Mouse (Mus musculus) embryonic facial prominence, embryonic 15.5 days (tissue): ENCODE data around the gene Stxbp5l. TPM values are rescaled to one million over a fixed set of nuclear protein-coding genes. Genes with fewer than 3 reads are reported as not detected.

ENCODE experiments used
- ATAC-seq: fragments of 200-750 bp; cut with Nextera tagmentation; 2 replicates; pipeline ENCODE4 v1.8.0; 2017; ENCODE audit warnings: low read depth, moderate TSS enrichment; ENCODE audit not compliant: insufficient number of reproducible peaks, low FRiP score, low TSS enrichment
- H3K27ac ChIP-seq: fragments of 300-500 bp; sonication (generic); replicated peaks from 2 replicates; pipeline ENCODE4 v1.5.1; 2015; ENCODE audit warnings: mild to moderate bottlenecking, inconsistent platforms
- H3K27me3 ChIP-seq: fragments of 300-500 bp; sonication (generic); 2 replicates; pipeline ENCODE4 v1.6.1; 2015; ENCODE audit warnings: inconsistent platforms
- H3K36me3 ChIP-seq: fragments of 300-500 bp; sonication (generic); 2 replicates; pipeline ENCODE4 v1.6.1; 2015; ENCODE audit warnings: mild to moderate bottlenecking, inconsistent platforms
- H3K4me1 ChIP-seq: fragments of 300-500 bp; sonication (generic); 2 replicates; pipeline ENCODE4 v1.6.1; 2015; ENCODE audit warnings: inconsistent platforms
- H3K4me2 ChIP-seq: fragments of 300-500 bp; sonication (generic); replicated peaks from 2 replicates; pipeline ENCODE4 v1.6.1; 2015; ENCODE audit warnings: mild to moderate bottlenecking, inconsistent platforms
- H3K4me3 ChIP-seq: fragments of 300-500 bp; sonication (generic); replicated peaks from 2 replicates; pipeline ENCODE4 v1.5.1; 2015; ENCODE audit warnings: mild to moderate bottlenecking, inconsistent platforms
- H3K9ac ChIP-seq: fragments of 300-500 bp; sonication (generic); 2 replicates; pipeline ENCODE4 v1.6.1; 2015; ENCODE audit warnings: inconsistent platforms
- H3K9me3 ChIP-seq: fragments of 300-500 bp; sonication (generic); replicated peaks from 2 replicates; pipeline ENCODE4 v1.6.1; 2016; ENCODE audit warnings: inconsistent platforms
- WGBS: fragments of 180-500 bp; shearing (Covaris S2); methylation state at CpG from one replicate; pipeline ENCODE4 v1.1.7; 2015; 5-methylcytosine and 5-hydroxymethylcytosine counted together
- polyA plus RNA-seq: library from polyadenylated mRNA; unstranded; fragments of >200 nt; fragmentation: Nextera tagmentation; extraction: Ambion mirVana; gene quantifications from 2 replicates; pipeline ENCODE4 v1.2.1, GENCODE M21; 2015

Stxbp5l gene
- 0.94 and 1.1 TPM in 2 replicates for polyA plus RNA-seq

DNA sequence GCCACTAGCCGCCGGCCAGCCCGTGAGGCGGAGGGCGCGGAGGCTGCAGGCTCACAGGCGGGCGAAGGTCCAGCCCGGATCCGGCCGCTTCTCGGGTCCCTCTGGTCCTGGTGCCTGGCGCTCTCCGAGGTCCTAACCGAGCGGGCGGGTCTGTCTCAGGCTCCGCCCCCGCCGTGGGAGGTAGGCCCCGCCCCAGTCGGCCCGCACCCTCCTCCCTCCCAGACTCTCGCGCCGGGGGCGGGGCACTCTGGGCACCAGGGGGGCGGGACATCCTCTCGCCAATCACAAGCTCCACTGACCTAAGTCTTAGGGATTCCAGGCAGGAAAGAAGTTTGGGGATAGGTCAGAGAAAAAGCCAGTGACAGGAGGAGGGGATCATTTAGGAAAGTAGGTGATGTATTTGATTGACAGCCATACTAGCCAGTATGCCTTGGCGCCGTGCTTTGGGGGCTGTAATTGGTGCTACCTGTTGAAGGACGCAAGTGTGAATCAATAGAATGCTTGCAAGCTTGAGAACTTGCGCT, at the start of gene Stxbp5l:
TSS of gene Stxbp5l (minus strand) at position 142 of the 524 bp plus-strand sequence.
- WGBS = under 1% methylated on average over 33 of the region's 33 CpGs
- no peak within 1 kb of the TSS for H3K9ac ChIP-seq

GRCm38 (mm10) chr16:37433418-37434204, 48.8 kb upstream of the Stxbp5l start:
- no peaks in the 10 kb centered on the region for H3K36me3 ChIP-seq
- H3K4me1 ChIP-seq = no peaks in the 10 kb centered on the region
- no peak overlapping the region for H3K9ac ChIP-seq
- no peak overlapping the region for H3K4me2 ChIP-seq
- no peak overlapping the region for H3K27ac ChIP-seq
- WGBS = 54% methylated on average over 5 of the region's 5 CpGs
- no peak for ATAC-seq
- no peaks in the 10 kb centered on the region for H3K9me3 ChIP-seq
- no peaks in the 10 kb centered on the region for H3K27me3 ChIP-seq
- H3K4me3 ChIP-seq = no peak overlapping the region

More for the DNA sequence above, at the start of gene Stxbp5l:
- Histone ChIP-seq H3K27me3 (peaks cover 14% of the 10 kb centered on the region), H3K27ac (no peak within 1 kb of the TSS), H3K36me3 (no peaks in the 10 kb centered on the region), H3K4me3 (peak within 1 kb of the TSS; percentile 48), H3K4me1 (peaks cover 13% of the 10 kb centered on the region), H3K9me3 (no peaks in the 10 kb centered on the region), H3K4me2 (peak within 1 kb of the TSS; percentile 98)
- peak; percentile 93 for ATAC-seq

DNA sequence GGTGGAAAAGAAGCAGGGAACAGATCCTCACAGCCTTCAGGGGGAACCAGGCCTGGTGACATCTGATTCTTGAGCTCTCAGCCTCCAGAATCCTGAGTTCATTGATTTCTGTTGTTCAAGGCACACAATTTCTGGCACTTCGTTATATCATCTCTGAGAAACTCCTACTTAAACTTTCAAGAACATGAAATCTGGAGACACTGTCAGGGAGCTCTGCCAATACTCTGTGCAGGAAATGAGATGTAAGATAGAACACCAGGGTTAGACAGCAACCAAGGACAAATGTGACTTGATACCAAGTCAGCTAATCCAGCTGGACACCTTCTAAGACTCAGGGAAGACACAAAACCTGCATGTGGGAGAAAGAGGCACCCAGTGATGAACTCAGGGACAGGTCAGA, 40.7 kb upstream of the Stxbp5l start:
- 68% methylated on average over 1 of the region's 1 CpGs for WGBS
- H3K4me1 ChIP-seq = no peaks in the 10 kb centered on the region
- H3K4me3 ChIP-seq = no peak overlapping the region
- no peak overlapping the region for H3K4me2 ChIP-seq
- no peaks in the 10 kb centered on the region for H3K9me3 ChIP-seq
- no peak overlapping the region for H3K9ac ChIP-seq
- no peak for ATAC-seq
- no peaks in the 10 kb centered on the region for H3K27me3 ChIP-seq
- no peak overlapping the region for H3K27ac ChIP-seq
- H3K36me3 ChIP-seq = no peaks in the 10 kb centered on the region

DNA sequence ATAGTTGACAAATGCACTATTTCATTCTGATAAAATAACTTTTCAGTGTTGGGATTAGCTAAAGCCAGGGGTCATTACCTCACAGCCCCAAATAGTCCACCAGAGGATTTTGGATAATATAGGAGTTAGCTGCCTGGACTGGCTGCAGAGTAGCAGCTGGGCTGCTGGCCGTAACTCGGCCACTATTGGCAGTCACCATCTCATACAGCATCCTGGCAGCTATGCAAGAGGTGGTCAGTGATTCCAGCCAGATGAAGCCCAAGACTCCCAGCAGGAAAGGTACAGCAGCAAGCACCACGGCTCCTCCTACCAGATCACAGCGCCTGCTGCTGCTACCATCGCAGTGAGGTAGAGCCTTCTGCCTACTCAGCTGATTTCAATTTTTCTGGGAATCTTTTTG, 38.1 kb upstream of the Stxbp5l start:
- Histone ChIP-seq H3K4me2 (no peak overlapping the region), H3K36me3 (no peaks in the 10 kb centered on the region), H3K4me1 (no peaks in the 10 kb centered on the region), H3K4me3 (no peak overlapping the region), H3K9me3 (no peaks in the 10 kb centered on the region), H3K27me3 (no peaks in the 10 kb centered on the region), H3K27ac (no peak overlapping the region), H3K9ac (no peak overlapping the region)
- WGBS = 82% methylated on average over 5 of the region's 5 CpGs
- ATAC-seq = no peak

GRCm38 (mm10) chr16:37421851-37422250, 37.1 kb upstream of the Stxbp5l start:
- no peak for ATAC-seq
- Histone ChIP-seq H3K4me1 (no peaks in the 10 kb centered on the region), H3K4me3 (no peak overlapping the region), H3K27ac (no peak overlapping the region), H3K9me3 (no peaks in the 10 kb centered on the region), H3K4me2 (no peak overlapping the region), H3K9ac (no peak overlapping the region), H3K36me3 (no peaks in the 10 kb centered on the region), H3K27me3 (no peaks in the 10 kb centered on the region)
- WGBS = 87% methylated on average over 3 of the region's 3 CpGs

DNA sequence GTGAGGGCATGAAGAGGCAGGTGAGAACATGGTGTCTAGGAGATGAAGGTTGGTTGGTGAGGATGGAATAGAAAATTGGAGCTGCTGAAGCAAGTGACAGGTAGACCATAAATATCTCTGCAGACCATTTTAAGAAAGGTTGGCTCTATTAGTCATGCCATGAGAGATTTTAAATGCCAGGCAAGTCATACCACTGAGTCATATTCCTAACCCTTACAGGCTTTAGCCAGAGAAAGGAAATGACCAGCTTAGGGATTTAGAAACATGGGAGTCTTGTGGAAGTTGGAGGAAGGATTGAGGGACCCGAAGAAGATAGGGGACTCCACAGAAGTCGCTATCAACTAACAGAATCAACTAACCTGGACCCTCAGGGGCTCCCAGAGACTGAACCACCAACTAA, 35.8 kb upstream of the Stxbp5l start:
- Histone ChIP-seq H3K36me3 (no peaks in the 10 kb centered on the region), H3K9ac (no peak overlapping the region), H3K27ac (no peak overlapping the region), H3K4me3 (no peak overlapping the region), H3K4me2 (no peak overlapping the region), H3K27me3 (no peaks in the 10 kb centered on the region), H3K9me3 (no peaks in the 10 kb centered on the region), H3K4me1 (no peaks in the 10 kb centered on the region)
- 88% methylated on average over 2 of the region's 2 CpGs for WGBS
- ATAC-seq = no peak

DNA sequence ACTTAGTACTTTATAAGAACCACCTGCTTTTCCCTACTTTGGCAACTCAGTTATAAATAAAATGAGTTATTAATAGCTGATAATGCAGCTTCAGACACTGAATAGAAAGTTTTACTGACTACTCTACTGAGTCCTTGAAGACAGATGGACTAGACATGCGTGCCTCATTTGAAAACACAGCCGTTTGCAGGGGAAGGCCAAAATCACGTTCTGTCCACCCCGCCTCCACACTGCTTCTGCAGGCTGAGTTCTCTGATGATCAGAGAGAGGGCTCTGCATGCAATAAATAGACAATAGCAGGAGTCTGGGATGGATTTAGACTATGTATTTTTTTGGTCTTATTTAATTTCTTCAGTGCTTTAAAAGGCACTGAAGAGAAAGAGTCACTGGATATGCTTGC, 20.8 kb upstream of the Stxbp5l start:
- Histone ChIP-seq H3K4me3 (no peak overlapping the region), H3K9ac (no peak overlapping the region), H3K36me3 (no peaks in the 10 kb centered on the region), H3K4me1 (no peaks in the 10 kb centered on the region), H3K4me2 (no peak overlapping the region), H3K27me3 (no peaks in the 10 kb centered on the region), H3K9me3 (no peaks in the 10 kb centered on the region), H3K27ac (no peak overlapping the region)
- no peak for ATAC-seq
- 40% methylated on average over 4 of the region's 4 CpGs for WGBS

GRCm38 (mm10) chr16:37404922-37405321, 20.2 kb upstream of the Stxbp5l start:
- no peaks in the 10 kb centered on the region for H3K4me1 ChIP-seq
- H3K27ac ChIP-seq = no peak overlapping the region
- H3K9ac ChIP-seq = no peak overlapping the region
- H3K4me3 ChIP-seq = no peak overlapping the region
- no peaks in the 10 kb centered on the region for H3K36me3 ChIP-seq
- no peaks in the 10 kb centered on the region for H3K27me3 ChIP-seq
- H3K4me2 ChIP-seq = no peak overlapping the region
- no peak for ATAC-seq
- H3K9me3 ChIP-seq = no peaks in the 10 kb centered on the region
- WGBS = 14% methylated on average over 1 of the region's 1 CpGs

DNA sequence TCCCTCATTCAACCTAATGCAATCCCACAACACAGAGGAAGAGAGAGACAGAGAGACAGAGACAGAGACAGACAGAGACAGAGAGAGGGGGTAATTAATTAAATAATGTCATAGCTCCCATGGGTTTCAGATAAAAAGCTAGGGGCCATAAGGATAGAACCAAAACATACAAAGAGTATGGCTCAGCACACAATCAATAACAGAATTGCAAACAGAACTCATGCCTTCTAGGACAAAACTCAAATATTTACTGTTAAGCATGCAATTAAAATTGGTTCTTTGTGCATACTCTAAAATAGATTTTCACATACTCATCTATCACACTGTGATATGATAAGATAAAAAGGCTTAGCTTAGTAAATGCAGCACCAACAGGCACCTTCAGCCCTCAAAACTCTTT, 5.2 kb upstream of the Stxbp5l start:
- Histone ChIP-seq H3K4me3 (no peak overlapping the region), H3K9ac (no peak overlapping the region), H3K36me3 (no peaks in the 10 kb centered on the region), H3K4me1 (0 out of 2 replicates have a peak, but pooled peaks cover 3% of the 10 kb centered on the region), H3K9me3 (no peaks in the 10 kb centered on the region), H3K4me2 (no peak overlapping the region), H3K27ac (no peak overlapping the region), H3K27me3 (0 out of 2 replicates have a peak, but pooled peaks cover under 1% of the 10 kb centered on the region)
- ATAC-seq = no peak

DNA sequence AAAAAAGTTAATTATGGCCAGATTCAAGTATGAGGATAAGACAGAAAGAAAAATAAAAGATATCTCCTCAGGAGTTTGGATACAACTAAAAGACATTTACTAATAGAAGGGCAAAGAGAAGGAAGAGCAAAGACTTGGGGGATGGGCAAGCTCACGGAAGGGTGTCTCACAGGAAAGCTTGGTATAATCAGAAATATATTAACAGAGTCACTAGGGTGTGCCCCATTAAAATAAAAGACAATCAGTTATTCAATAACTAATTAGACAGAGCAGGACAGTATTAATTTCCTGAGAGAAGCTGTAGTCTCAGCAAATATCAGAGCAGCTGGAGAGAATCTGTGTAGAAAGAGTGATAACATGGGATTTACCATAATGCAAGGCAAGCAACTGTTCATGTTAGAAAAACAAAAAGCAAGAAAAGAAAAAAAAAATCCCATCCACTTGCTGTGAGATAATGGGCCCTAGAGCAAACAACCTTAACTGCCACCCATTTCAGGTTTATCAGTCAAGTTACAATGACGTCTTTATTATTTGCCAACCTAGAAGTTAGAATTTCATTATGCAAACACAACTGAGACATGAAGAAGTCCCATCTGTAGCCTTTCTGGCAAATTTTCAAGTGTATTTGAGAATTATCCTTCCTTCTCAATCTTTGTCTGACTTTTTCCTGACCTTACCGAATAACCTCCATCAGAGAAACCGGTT, 4.6 kb upstream of the Stxbp5l start:
- Histone ChIP-seq H3K9me3 (no peaks in the 10 kb centered on the region), H3K27ac (no peak overlapping the region), H3K4me3 (no peak overlapping the region), H3K4me2 (no peak overlapping the region), H3K27me3 (peaks cover 5% of the 10 kb centered on the region; the same call in 1 of the 2 replicates), H3K4me1 (peaks cover 6% of the 10 kb centered on the region), H3K36me3 (no peaks in the 10 kb centered on the region), H3K9ac (no peak overlapping the region)
- ATAC-seq = no peak
- WGBS = 78% methylated on average over 4 of the region's 4 CpGs

GRCm38 (mm10) chr16:37384369-37384768, 393 bp downstream of the Stxbp5l start:
- Histone ChIP-seq H3K4me3 (peak overlapping the region; percentile 48), H3K36me3 (no peaks in the 10 kb centered on the region), H3K4me1 (peaks cover 13% of the 10 kb centered on the region), H3K9ac (no peak overlapping the region), H3K27me3 (peaks cover 14% of the 10 kb centered on the region), H3K4me2 (peak overlapping the region; percentile 98), H3K27ac (no peak overlapping the region), H3K9me3 (no peaks in the 10 kb centered on the region)
- peak; percentile 83 for ATAC-seq
- under 1% methylated on average over 28 of the region's 30 CpGs for WGBS
